Comparison of ENCODE assay signal across 10 mouse cellular contexts in genomic region chr1:168429406-168429805, GRCm38 (mm10). TPM values are rescaled to one million over a fixed set of nuclear protein-coding genes. Genes with fewer than 3 reads are reported as not detected.
DNase-seq lines count a peak whose midpoint lies in the region; ATAC-seq and TF ChIP-seq lines count a peak whose summit lies in the region.
"Had no signal": no experiment of that assay in that cellular context is flagged by ENCODE, and none has a peak within 500 bp of the region (broad histone marks: within the 10 kb centered on the region; RNA-seq: fewer than 3 reads in every experiment).

No protein-coding gene starts in this region.

- H3K9me3 ChIP-seq in hindbrain, embryonic 12.5 days (replicated peaks): no peaks in the 10 kb centered on the region
- H3K9me3 ChIP-seq in midbrain, embryonic 14.5 days (ENCODE audit: control insufficient read depth, low read length): no peaks in the 10 kb centered on the region

- H3K27me3 ChIP-seq in kidney, adult 2 months (replicated peaks; ENCODE audit: control insufficient read depth, insufficient read depth, low read length): no peaks in the 10 kb centered on the region
- H3K27me3 ChIP-seq in hindbrain, embryonic 12.5 days: no peaks in the 10 kb centered on the region
- no peaks in the 10 kb centered on the region for H3K27me3 ChIP-seq in midbrain, embryonic 14.5 days (ENCODE audit: control insufficient read depth, insufficient read depth, low read length)

- H3K4me1 ChIP-seq in kidney, adult 2 months (ENCODE audit: control insufficient read depth, insufficient read depth, low read length): peaks cover 5% of the 10 kb centered on the region; the same call in 1 of the 2 replicates
- H3K4me1 ChIP-seq in hindbrain, embryonic 12.5 days: peaks cover 34% of the 10 kb centered on the region
- peaks cover 38% of the 10 kb centered on the region for H3K4me1 ChIP-seq in midbrain, embryonic 14.5 days (ENCODE audit: control insufficient read depth, insufficient read depth, low read length)

- H3K36me3 ChIP-seq in kidney, adult 2 months (ENCODE audit: control insufficient read depth, insufficient read depth, low read length): no peaks in the 10 kb centered on the region; the same call in 1 of the 2 replicates
- no peaks in the 10 kb centered on the region for H3K36me3 ChIP-seq in hindbrain, embryonic 12.5 days
- no peaks in the 10 kb centered on the region for H3K36me3 ChIP-seq in midbrain, embryonic 14.5 days (ENCODE audit: control insufficient read depth, insufficient read depth, low read length)
- H3K36me3 ChIP-seq: G1E had no signal

- peak overlapping the region; percentile 96 for H3K9ac ChIP-seq in hindbrain, embryonic 12.5 days
- peak overlapping the region; percentile 76 for H3K9ac ChIP-seq in midbrain, embryonic 14.5 days (replicated peaks; ENCODE audit: low read length)

- ATAC-seq in hindbrain, embryonic 12.5 days (ENCODE audit: low FRiP score): no peak
- no peak for ATAC-seq in midbrain, embryonic 14.5 days (ENCODE audit: low FRiP score, low TSS enrichment)
- no peak for ATAC-seq in erythroblast, adult 5-6 weeks (replicated peaks; ENCODE audit: low FRiP score, poor library complexity, severe bottlenecking)

- peak overlapping the region; percentile 66 for H3K4me2 ChIP-seq in hindbrain, embryonic 12.5 days (replicated peaks)
- peak overlapping the region; percentile 66 for H3K4me2 ChIP-seq in midbrain, embryonic 14.5 days (ENCODE audit: low read length)

- H3K4me3 ChIP-seq in kidney, adult 2 months (ENCODE audit: insufficient read depth, low read depth, low read length): peak overlapping the region; percentile 81
- H3K4me3 ChIP-seq in hindbrain, embryonic 12.5 days: peak overlapping the region; percentile 83
- peak overlapping the region; percentile 56 for H3K4me3 ChIP-seq in midbrain, embryonic 14.5 days (replicated peaks; ENCODE audit: low read depth, low read length)
- H3K4me3 ChIP-seq: erythroblast, embryonic 14.5 days had no signal

- no peak for TF ChIP-seq CTCF in kidney, adult 2 months (conservative IDR thresholded peaks at IDR 0.05; ENCODE audit: insufficient read depth, insufficient read length, low read depth, low read length)

- TF ChIP-seq POLR2A in kidney, adult 2 months (IDR thresholded peaks at IDR 0.05; ENCODE audit: low read depth, low read length): no peak

- H3K27ac ChIP-seq in kidney, adult 2 months (ENCODE audit: insufficient read depth, low read depth, low read length): peak overlapping the region; percentile 91
- H3K27ac ChIP-seq in hindbrain, embryonic 12.5 days: peak overlapping the region; percentile 70
- peak overlapping the region; percentile 78 for H3K27ac ChIP-seq in midbrain, embryonic 14.5 days (replicated peaks; ENCODE audit: low read depth, low read length)

- WGBS in kidney, adult 2 months: 10% methylated on average over 5 of the region's 5 CpGs
- 1% methylated on average over 5 of the region's 5 CpGs for WGBS in hindbrain, embryonic 12.5 days
- under 1% methylated on average over 5 of the region's 5 CpGs for WGBS in midbrain, embryonic 14.5 days

- DNase-seq in kidney, adult 2 months: peak; percentile 33
- DNase-seq in kidney, postnatal 10 days: no peak
- DNase-seq in embryo, embryonic 10 days (ENCODE audit: low spot score): peak; percentile 47
- DNase-seq in midbrain, embryonic 14.5 days: peak; percentile 53
- no peak for DNase-seq in left cerebral cortex, postnatal 4 days
- DNase-seq in gastrocnemius, adult 18-20 months (ENCODE audit: low spot score): no peak

- intact Hi-C loops in left cerebral cortex, postnatal 4 days (cut with DNase I): loop anchor here (5.0 to 10.0 kb wide), 4 partner anchors 335 to 1025 kb away; no protein-coding TSS in a partner anchor

RNA-seq across cellular contexts. Expression of gene Pbx1, which starts 2.7 kb away (rescaled TPM):
- polyA plus RNA-seq in kidney, adult 2 months (2012; rRNA removed): 46.9 and 49.2 TPM in 2 replicates
- polyA plus RNA-seq in hindbrain, embryonic 12.5 days (2016; fragmentation: Nextera tagmentation; extraction: Ambion mirVana): 56.3 and 59.8 TPM in 2 replicates
- polyA plus RNA-seq in midbrain, embryonic 14.5 days (2014; fragmentation: Nextera tagmentation; extraction: Ambion mirVana): 114 and 125 TPM in 2 replicates
- total RNA-seq in left cerebral cortex, postnatal 4 days (2021): 100 to 1,000 TPM; 284 to 303 TPM
- total RNA-seq in gastrocnemius, adult 18-20 months (2021): 10 to 100 TPM; 25.2 to 28.0 TPM
- 5.6 and 6.1 TPM in 2 replicates for total RNA-seq in erythroblast, adult 5-6 weeks (2015; ENCODE audit: low replicate concordance)
- total RNA-seq in erythroblast, adult 5-6 weeks (2017; ENCODE audit: low replicate concordance): 3.2 and 5.2 TPM in 2 replicates
- polyA plus RNA-seq: G1E had no signal

Comparison
In these comparisons a context has a peak if more than half of its experiments do, and no peak if none do; other contexts are left out.
1. DNase-seq: peak in kidney, adult 2 months (single experiment), embryo, embryonic 10 days (single experiment) and midbrain, embryonic 14.5 days (single experiment); none in kidney, postnatal 10 days (single experiment), left cerebral cortex, postnatal 4 days (single experiment) and gastrocnemius, adult 18-20 months (single experiment).
2. RNA of gene Pbx1, which starts 2.7 kb away (total RNA-seq): 284 to 303 TPM in left cerebral cortex, postnatal 4 days; 25.2 to 28.0 TPM in gastrocnemius, adult 18-20 months and 3.2 to 6.1 TPM in erythroblast, adult 5-6 weeks; every median in the first group is over 4 times any median in the second.
3. Peak in every context shown above with its lines, with median percentiles within 50 percentile points of each other: H3K27ac ChIP-seq and H3K4me3 ChIP-seq.